Mouse (Mus musculus): ENCODE results near the gene Zfp597. TPM values are rescaled to one million over a fixed set of nuclear protein-coding genes. Genes with fewer than 3 reads are reported as not detected.
"Not testable (repeated sequence)": the region's sequence is repeated elsewhere in the genome, so short reads cannot be mapped to it uniquely, and the experiment has no call there.

Gene Zfp597
- polyA plus RNA-seq, 1 experiment from 2014 or later: 2.3 TPM

DNA sequence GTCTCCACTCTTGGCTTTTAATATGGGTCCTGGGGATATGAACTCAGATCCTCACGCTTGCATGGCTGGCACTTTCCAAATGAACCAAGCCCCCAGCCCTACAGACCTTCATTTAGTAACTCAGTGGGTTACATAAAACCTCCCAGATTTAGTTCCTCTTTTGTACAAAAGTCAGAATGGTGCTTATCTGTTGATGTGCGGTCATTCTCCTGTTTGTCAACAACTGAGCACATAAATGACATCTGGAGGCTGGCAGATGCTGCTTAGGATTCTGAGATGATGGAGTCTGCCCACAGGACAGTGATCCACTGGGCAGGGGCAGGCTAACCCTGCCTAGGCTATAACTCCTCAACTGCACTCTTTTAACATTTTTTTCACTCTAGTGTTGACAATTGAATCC, 54.6 kb downstream of the Zfp597 start:
- no peak overlapping the region for H3K9ac ChIP-seq
- H3K36me3 ChIP-seq: no peaks in the 10 kb centered on the region
- H3K4me3 ChIP-seq (replicated peaks): no peak overlapping the region
- DNase-seq: no peak
- H3K4me2 ChIP-seq: no peak overlapping the region
- 35% methylated on average over 2 of the region's 2 CpGs for WGBS (ENCODE audit: insufficient replicate concordance)
- H3K27me3 ChIP-seq: no peaks in the 10 kb centered on the region
- no peaks in the 10 kb centered on the region for H3K4me1 ChIP-seq (replicated peaks)
- no peak overlapping the region for H3K27ac ChIP-seq
- H3K9me3 ChIP-seq (replicated peaks): no peaks in the 10 kb centered on the region
- no peak for ATAC-seq (ENCODE audit: low read depth)

DNA sequence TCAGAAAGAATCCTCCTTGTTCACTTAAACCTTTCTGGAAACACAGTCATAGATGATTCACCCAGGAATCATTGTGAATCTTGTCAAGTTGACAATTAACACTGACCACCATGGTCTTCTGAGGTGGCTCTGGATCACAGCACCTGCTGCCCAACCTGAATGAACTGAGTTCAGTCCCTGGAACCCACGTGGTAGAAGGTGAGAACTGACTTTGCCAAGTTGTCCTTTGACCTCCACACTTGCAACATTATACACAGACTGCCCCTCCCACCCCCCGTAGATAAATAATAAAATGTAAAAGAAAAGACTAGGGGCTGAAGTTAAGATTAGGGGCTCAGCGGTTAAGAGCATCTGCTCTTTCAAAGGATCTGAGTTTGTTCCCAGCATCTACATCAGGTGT, 56.3 kb downstream of the Zfp597 start:
- Histone ChIP-seq H3K4me1 (replicated peaks) (no peaks in the 10 kb centered on the region), H3K27ac (no peak overlapping the region), H3K9ac (no peak overlapping the region), H3K9me3 (replicated peaks) (no peaks in the 10 kb centered on the region), H3K27me3 (no peaks in the 10 kb centered on the region), H3K4me3 (replicated peaks) (no peak overlapping the region), H3K36me3 (no peaks in the 10 kb centered on the region), H3K4me2 (no peak overlapping the region)
- WGBS (ENCODE audit: insufficient replicate concordance): 45% methylated on average over 3 of the region's 3 CpGs
- no peak for ATAC-seq (ENCODE audit: low read depth)
- DNase-seq: no peak

GRCm38 (mm10) chr16:3820202-3820601, 64.2 kb downstream of the Zfp597 start:
- Histone ChIP-seq H3K4me2 (no peak overlapping the region), H3K27ac (no peak overlapping the region), H3K4me1 (replicated peaks) (no peaks in the 10 kb centered on the region), H3K36me3 (no peaks in the 10 kb centered on the region), H3K9me3 (replicated peaks) (no peaks in the 10 kb centered on the region), H3K9ac (no peak overlapping the region), H3K4me3 (replicated peaks) (no peak overlapping the region), H3K27me3 (no peaks in the 10 kb centered on the region)
- WGBS (ENCODE audit: insufficient replicate concordance): 78% methylated on average over 2 of the region's 2 CpGs
- ATAC-seq (ENCODE audit: low read depth) (no peak), DNase-seq (no peak)

DNA sequence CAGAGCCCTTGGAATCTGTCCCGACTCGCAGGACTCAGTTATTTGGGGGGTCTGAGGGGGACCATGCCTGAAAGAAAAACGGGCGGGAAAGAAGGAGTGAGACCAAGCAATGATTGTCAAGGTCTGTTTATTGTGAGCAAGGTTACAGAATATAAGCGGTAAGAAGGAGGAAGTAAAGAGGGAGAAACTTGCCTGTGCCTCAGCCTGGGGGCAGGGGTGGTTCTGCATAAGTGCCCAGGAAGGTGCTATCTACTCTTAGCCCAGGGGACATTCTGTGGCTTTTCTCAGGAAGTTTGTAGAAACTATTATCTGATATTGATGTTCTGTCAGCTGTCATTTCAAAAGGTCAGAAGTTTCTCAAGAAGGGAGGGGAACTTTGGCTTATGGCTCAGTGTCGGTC, 69.7 kb downstream of the Zfp597 start:
- H3K27ac ChIP-seq; H3K9ac ChIP-seq; H3K27me3 ChIP-seq; H3K4me2 ChIP-seq; H3K36me3 ChIP-seq; ATAC-seq (ENCODE audit: low read depth); H3K4me1 ChIP-seq (replicated peaks); DNase-seq; H3K4me3 ChIP-seq (replicated peaks); H3K9me3 ChIP-seq (replicated peaks): not testable (repeated sequence)
- 54% methylated on average over 6 of the region's 6 CpGs for WGBS (ENCODE audit: insufficient replicate concordance)

Small RNAs within 50 kb of the gene (microRNA-seq; reads per million reads assigned to microRNA genes)
- not detected for gene Gm23493

Other genes with a start within 250 kb of the Zfp597 start
- 0.14 TPM in 1 of 2 replicates, not detected in the other for gene Mefv, start 166.5 kb downstream of the Zfp597 start, polyA plus RNA-seq (2015; fragmentation: Nextera tagmentation; extraction: Ambion mirVana)
- gene Zfp263, start 140.5 kb downstream of the Zfp597 start, polyA plus RNA-seq (2015; fragmentation: Nextera tagmentation; extraction: Ambion mirVana): 13.7 and 15.3 TPM in 2 replicates
- not detected in 2 replicates for gene Olfr15, start 53.7 kb downstream of the Zfp597 start, polyA plus RNA-seq (2015; fragmentation: Nextera tagmentation; extraction: Ambion mirVana)
- gene Zfp174, start 37.3 kb downstream of the Zfp597 start, polyA plus RNA-seq (2015; fragmentation: Nextera tagmentation; extraction: Ambion mirVana): 0.13 and 0.27 TPM in 2 replicates
- 22.9 and 25.3 TPM in 2 replicates for gene Naa60, start 12.2 kb downstream of the Zfp597 start, polyA plus RNA-seq (2015; fragmentation: Nextera tagmentation; extraction: Ambion mirVana)
- gene Gm20695, start 87 bp upstream of the Zfp597 start, polyA plus RNA-seq (2015; fragmentation: Nextera tagmentation; extraction: Ambion mirVana): 0.47 and 1.2 TPM in 2 replicates
- 2.8 and 4.2 TPM in 2 replicates for gene 1700037C18Rik, start 24.1 kb upstream of the Zfp597 start, polyA plus RNA-seq (2015; fragmentation: Nextera tagmentation; extraction: Ambion mirVana)
- gene Cluap1, start 24.2 kb upstream of the Zfp597 start, polyA plus RNA-seq (2015; fragmentation: Nextera tagmentation; extraction: Ambion mirVana): 10.1 and 10.8 TPM in 2 replicates
- 0.28 and 0.31 TPM in 2 replicates for gene Nlrc3, start 92.1 kb upstream of the Zfp597 start, polyA plus RNA-seq (2015; fragmentation: Nextera tagmentation; extraction: Ambion mirVana)
- gene Slx4, start 119.2 kb upstream of the Zfp597 start, polyA plus RNA-seq (2015; fragmentation: Nextera tagmentation; extraction: Ambion mirVana): 6.2 and 8.1 TPM in 2 replicates
- gene Dnase1, start 152.4 kb upstream of the Zfp597 start, polyA plus RNA-seq (2015; fragmentation: Nextera tagmentation; extraction: Ambion mirVana): 0.95 and 1.6 TPM in 2 replicates
- gene Trap1, start 193.3 kb upstream of the Zfp597 start, polyA plus RNA-seq (2015; fragmentation: Nextera tagmentation; extraction: Ambion mirVana): 85.0 and 97.2 TPM in 2 replicates